Mouse (Mus musculus) midbrain, embryonic 16.5 days (tissue): ENCODE data around the gene Nbea. TPM values are rescaled to one million over a fixed set of nuclear protein-coding genes. Genes with fewer than 3 reads are reported as not detected.

Experiments
- ATAC-seq: fragments of 200-750 bp; cut with Nextera tagmentation; 2 replicates; pipeline ENCODE4 v1.8.0; 2017; ENCODE audit warnings: moderate TSS enrichment
- H3K27ac ChIP-seq: fragments of 300-500 bp; sonication (generic); 2 replicates; pipeline ENCODE4 v1.5.1; 2014; ENCODE audit warnings: mild to moderate bottlenecking, low read length, mixed read lengths
- H3K27me3 ChIP-seq: fragments of 300-500 bp; sonication (generic); 2 replicates; pipeline ENCODE4 v1.6.1; 2014; ENCODE audit warnings: low read depth, low read length, mixed read lengths; ENCODE audit not compliant: control insufficient read depth, insufficient read depth
- H3K36me3 ChIP-seq: fragments of 300-500 bp; sonication (generic); 2 replicates; pipeline ENCODE4 v1.6.1; 2014; ENCODE audit warnings: mild to moderate bottlenecking, low read length, moderate library complexity, mixed read lengths; ENCODE audit not compliant: control insufficient read depth, insufficient read depth
- H3K4me1 ChIP-seq: fragments of 300-500 bp; sonication (generic); 2 replicates; pipeline ENCODE4 v1.6.1; 2014; ENCODE audit warnings: mild to moderate bottlenecking, low read length, mixed read lengths; ENCODE audit not compliant: control insufficient read depth, insufficient read depth
- H3K4me2 ChIP-seq: fragments of 300-500 bp; sonication (generic); 2 replicates; pipeline ENCODE4 v1.6.1; 2014; ENCODE audit warnings: mild to moderate bottlenecking, low read length, mixed read lengths
- H3K4me3 ChIP-seq: fragments of 300-500 bp; sonication (generic); 2 replicates; pipeline ENCODE4 v1.5.1; 2014; ENCODE audit warnings: low read depth, mild to moderate bottlenecking, low read length, moderate library complexity, mixed read lengths
- H3K9ac ChIP-seq: fragments of 300-500 bp; sonication (generic); 2 replicates; pipeline ENCODE4 v1.6.1; 2014; ENCODE audit warnings: low read depth, low read length, mixed read lengths
- H3K9me3 ChIP-seq: fragments of 300-500 bp; sonication (generic); replicated peaks from 2 replicates; pipeline ENCODE4 v1.6.1; 2014; ENCODE audit warnings: mild to moderate bottlenecking, low read length, mixed read lengths; ENCODE audit not compliant: control insufficient read depth, poor library complexity, severe bottlenecking
- WGBS: fragments of 180-500 bp; shearing (Covaris S2); extraction: QIAGEN DNeasy Blood & Tissue Kit; methylation state at CpG from one replicate; pipeline ENCODE4 v1.1.7; 2014; 5-methylcytosine and 5-hydroxymethylcytosine counted together
- polyA plus RNA-seq: library from polyadenylated mRNA; unstranded; fragments of >200 nt; fragmentation: Nextera tagmentation; extraction: Ambion mirVana; gene quantifications from 2 replicates; pipeline ENCODE4 v1.2.1, GENCODE M21; 2015

Gene Nbea
- polyA plus RNA-seq, 1 experiment from 2014 or later, result 60.2 TPM

DNA sequence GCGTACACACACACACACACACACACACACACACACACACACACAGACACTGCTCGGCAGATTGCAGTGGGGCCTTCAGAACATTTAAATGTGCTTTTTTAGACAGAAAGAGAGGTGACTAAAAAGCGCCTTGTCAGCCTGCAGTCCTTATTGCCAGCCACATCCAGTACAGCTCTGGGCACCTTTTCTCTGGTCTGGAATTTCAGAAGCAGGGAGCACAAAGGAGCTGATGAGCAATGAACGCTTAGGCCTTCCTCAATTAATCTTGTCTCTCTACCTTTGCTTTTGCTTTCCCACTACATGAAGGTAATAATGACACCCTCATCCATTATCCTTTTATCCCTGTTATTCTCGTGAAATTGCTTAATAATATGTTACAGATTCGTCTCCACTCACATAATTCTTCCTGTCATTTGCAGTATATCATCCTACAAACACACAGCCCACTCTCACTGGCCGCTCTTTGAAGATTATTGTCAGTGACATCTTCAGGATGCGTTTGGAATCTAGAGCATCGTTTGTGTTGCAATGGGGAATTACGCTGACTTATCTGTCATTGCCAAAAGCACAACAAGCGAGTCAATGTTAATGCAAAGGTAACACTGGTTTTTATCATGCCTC lies 432.9 kb downstream of the Nbea start:
- Histone ChIP-seq H3K9ac (peak overlapping the region; percentile 0; the same call in 1 of the 2 replicates), H3K9me3 (no peaks in the 10 kb centered on the region), H3K4me2 (no peak overlapping the region), H3K4me3 (no peak overlapping the region), H3K36me3 (no peaks in the 10 kb centered on the region), H3K4me1 (peaks cover 29% of the 10 kb centered on the region), H3K27me3 (no peaks in the 10 kb centered on the region), H3K27ac (peak overlapping the region; percentile 50)
- ATAC-seq, result peak; percentile 54
- 35% methylated on average over 11 of the region's 11 CpGs for WGBS

DNA sequence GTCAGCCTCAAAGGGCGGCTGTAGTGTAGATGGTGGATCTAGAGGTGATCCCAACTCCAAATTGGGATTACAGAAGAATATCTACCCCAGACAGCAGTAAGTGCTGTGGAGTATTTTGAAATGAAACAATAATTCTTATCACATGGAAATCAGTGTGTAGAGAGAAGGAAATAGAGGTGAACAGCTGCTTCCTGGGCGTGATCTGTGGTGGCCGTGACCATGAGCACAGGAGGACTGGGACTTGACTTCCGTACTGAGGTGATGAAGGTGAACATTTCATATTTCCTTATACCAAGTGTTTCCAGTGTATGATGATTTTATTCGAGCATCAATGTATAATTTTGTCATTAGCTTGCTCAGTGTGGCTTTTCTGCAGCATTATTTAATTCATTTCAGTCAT lies 439.6 kb downstream of the Nbea start:
- H3K36me3 ChIP-seq, result no peaks in the 10 kb centered on the region
- no peak overlapping the region for H3K9ac ChIP-seq
- H3K27ac ChIP-seq, result peak overlapping the region; percentile 90
- no peaks in the 10 kb centered on the region for H3K9me3 ChIP-seq
- H3K27me3 ChIP-seq, result no peaks in the 10 kb centered on the region
- no peak overlapping the region for H3K4me3 ChIP-seq
- WGBS, result 82% methylated on average over 5 of the region's 5 CpGs
- H3K4me2 ChIP-seq, result no peak overlapping the region
- no peak for ATAC-seq
- H3K4me1 ChIP-seq, result peaks cover 31% of the 10 kb centered on the region

DNA sequence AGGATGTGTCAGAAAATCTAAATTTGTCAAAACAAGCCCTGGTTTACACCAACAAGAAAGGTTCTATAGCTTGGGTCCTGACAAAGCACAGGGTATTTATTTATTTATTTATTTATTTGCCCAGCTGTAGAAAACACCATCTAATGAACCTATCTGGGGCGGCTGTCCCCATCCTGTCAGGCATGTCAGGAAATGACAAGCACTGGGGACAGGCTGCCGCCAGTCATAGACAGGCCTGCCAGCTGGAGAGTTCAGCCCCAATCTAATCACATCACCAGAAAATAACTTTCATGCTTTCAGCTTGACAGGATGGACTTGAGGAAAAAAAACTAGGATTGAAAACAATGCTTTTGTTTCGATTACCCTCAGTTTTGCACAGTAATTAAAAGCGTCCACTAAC lies 440.8 kb downstream of the Nbea start:
- H3K27ac ChIP-seq, result peak overlapping the region; percentile 90
- H3K27me3 ChIP-seq, result no peaks in the 10 kb centered on the region
- H3K4me3 ChIP-seq, result no peak overlapping the region
- no peaks in the 10 kb centered on the region; the same call in 1 of the 2 replicates for H3K36me3 ChIP-seq
- H3K9ac ChIP-seq, result no peak overlapping the region
- H3K9me3 ChIP-seq, result no peaks in the 10 kb centered on the region
- ATAC-seq, result peak; percentile 43
- H3K4me2 ChIP-seq, result no peak overlapping the region
- peaks cover 31% of the 10 kb centered on the region for H3K4me1 ChIP-seq
- 43% methylated on average over 4 of the region's 4 CpGs for WGBS

DNA sequence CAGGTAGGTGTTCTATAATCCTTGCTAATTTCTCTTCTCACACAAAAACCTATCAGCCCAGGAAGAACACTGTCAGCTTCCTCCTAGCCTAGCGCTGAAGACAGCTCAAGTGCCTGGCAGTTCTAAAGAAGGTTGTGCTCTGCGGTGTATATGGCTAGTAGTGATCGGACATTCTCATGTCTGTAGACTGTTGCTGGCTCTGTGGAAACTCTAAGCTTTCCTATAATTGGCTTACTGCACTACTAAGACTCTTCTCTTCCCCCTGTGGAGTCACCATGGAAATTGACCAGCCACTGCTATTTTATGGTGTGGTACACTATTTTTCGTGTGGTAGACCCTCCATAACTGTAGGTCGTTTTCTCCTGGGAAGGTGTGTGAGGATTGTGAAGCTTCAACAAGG lies 441.3 kb downstream of the Nbea start:
- Histone ChIP-seq H3K4me3 (no peak overlapping the region), H3K27ac (peak overlapping the region; percentile 90), H3K27me3 (no peaks in the 10 kb centered on the region), H3K4me2 (peak overlapping the region; percentile 1; the same call in 1 of the 2 replicates), H3K36me3 (no peaks in the 10 kb centered on the region; the same call in 1 of the 2 replicates), H3K9ac (no peak overlapping the region), H3K9me3 (no peaks in the 10 kb centered on the region), H3K4me1 (peaks cover 31% of the 10 kb centered on the region)
- ATAC-seq, result peak; percentile 60
- WGBS, result 46% methylated on average over 5 of the region's 5 CpGs

DNA sequence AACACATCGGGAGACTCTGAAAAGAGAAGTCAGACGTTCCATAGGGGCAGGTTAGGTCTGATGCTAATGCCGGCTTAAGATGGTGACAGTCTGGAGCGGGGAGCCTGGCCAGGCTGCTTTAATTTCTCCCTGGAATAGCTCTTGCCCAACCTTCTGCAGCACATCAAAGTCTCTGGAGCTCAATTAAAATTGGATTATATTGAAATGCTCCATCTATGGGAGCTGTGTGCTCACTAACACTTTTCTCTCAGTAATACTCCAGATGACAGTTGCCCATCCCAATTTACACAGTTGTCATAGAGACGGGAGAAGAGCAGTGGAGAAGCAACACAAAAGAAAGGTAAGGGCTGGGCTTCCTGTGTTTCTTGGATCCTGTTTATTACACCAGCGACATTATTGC lies 442.1 kb downstream of the Nbea start:
- ATAC-seq, result peak; percentile 88
- Histone ChIP-seq H3K9ac (peak overlapping the region; percentile 48; the same call in 1 of the 2 replicates), H3K4me1 (peaks cover 31% of the 10 kb centered on the region), H3K36me3 (no peaks in the 10 kb centered on the region; the same call in 1 of the 2 replicates), H3K9me3 (no peaks in the 10 kb centered on the region), H3K27ac (peak overlapping the region; percentile 90), H3K4me3 (no peak overlapping the region), H3K27me3 (no peaks in the 10 kb centered on the region), H3K4me2 (peak overlapping the region; percentile 39)
- 17% methylated on average over 6 of the region's 6 CpGs for WGBS

DNA sequence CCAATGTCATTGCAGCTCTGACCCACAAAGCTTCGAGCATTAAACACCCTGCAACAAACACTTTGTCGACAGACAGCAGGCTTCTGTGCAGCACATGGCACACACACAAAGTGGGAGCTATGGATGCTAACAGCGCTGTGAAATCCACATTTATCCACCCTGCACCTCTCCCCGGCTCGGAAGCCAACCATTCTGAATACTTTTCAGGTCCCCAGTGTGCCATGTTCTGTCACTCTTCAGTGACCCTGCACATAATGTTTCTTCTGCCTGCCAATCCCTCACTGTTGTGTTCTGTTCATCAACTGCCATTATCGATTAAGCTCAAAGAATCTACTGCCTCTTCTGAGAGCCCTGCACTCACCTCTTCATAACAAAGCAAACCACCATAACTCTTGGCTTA lies 449.8 kb downstream of the Nbea start:
- no peak for ATAC-seq
- H3K9me3 ChIP-seq, result no peaks in the 10 kb centered on the region
- 36% methylated on average over 6 of the region's 6 CpGs for WGBS

DNA sequence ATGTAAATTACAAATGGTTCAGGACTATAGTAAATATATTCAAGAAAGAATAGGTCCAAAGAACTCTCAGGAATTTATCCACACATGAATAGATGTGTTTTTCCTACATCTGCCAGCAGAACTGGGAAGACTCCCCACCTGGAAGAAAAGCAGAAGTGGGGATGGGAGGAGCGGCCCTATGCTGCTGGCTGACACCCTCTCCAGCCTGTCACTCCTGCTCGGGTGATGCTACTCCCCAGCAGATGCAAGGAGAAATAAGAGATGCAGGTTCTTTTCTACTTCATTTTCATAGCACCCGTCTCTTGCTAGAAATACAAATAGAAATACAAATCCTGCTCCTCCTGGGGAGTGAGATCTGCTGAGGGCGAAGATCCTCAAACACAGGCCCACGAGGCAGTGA lies 453.0 kb downstream of the Nbea start:
- H3K27me3 ChIP-seq, result no peaks in the 10 kb centered on the region
- H3K9me3 ChIP-seq, result no peaks in the 10 kb centered on the region
- H3K27ac ChIP-seq, result peak overlapping the region; percentile 68
- H3K9ac ChIP-seq, result 0 out of 2 replicates have a peak overlapping the region, but pooled peaks have one; percentile 38
- no peak overlapping the region for H3K4me2 ChIP-seq
- H3K4me3 ChIP-seq, result no peak overlapping the region
- ATAC-seq, result peak; percentile 73
- WGBS, result 41% methylated on average over 5 of the region's 5 CpGs
- peaks cover 6% of the 10 kb centered on the region; the same call in 1 of the 2 replicates for H3K4me1 ChIP-seq
- H3K36me3 ChIP-seq, result no peaks in the 10 kb centered on the region

More for the DNA sequence above, 449.8 kb downstream of the Nbea start:
- Histone ChIP-seq H3K4me1 (peaks cover 6% of the 10 kb centered on the region; the same call in 1 of the 2 replicates), H3K4me3 (no peak overlapping the region), H3K4me2 (no peak overlapping the region), H3K9ac (no peak overlapping the region), H3K27me3 (no peaks in the 10 kb centered on the region), H3K27ac (peak overlapping the region; percentile 29), H3K36me3 (no peaks in the 10 kb centered on the region; the same call in 1 of the 2 replicates)

DNA sequence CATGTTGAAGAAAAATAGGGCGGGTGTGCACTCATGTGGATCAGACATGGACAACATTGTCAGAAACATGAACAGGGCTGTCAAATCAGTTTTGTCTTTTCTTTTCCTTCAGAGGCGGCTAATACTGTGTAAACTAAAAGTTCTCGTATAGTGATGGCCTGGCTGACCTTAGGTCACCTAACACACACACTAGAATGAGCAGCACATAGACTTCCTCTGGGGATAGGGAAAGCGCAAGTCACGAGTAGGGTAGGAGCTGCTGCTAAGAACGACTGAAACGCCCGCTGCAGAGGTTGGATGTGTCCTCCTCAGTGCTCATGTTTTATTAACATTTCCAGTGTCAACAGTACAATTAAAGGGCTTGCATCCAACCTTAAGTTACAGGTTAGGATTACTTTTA lies 453.4 kb downstream of the Nbea start:
- peak; percentile 57; the same call in 1 of the 2 replicates for ATAC-seq
- no peak overlapping the region for H3K27ac ChIP-seq
- H3K4me1 ChIP-seq, result peaks cover 6% of the 10 kb centered on the region; the same call in 1 of the 2 replicates
- no peaks in the 10 kb centered on the region for H3K27me3 ChIP-seq
- no peak overlapping the region for H3K9ac ChIP-seq
- no peak overlapping the region for H3K4me2 ChIP-seq
- H3K4me3 ChIP-seq, result no peak overlapping the region
- H3K9me3 ChIP-seq, result no peaks in the 10 kb centered on the region
- H3K36me3 ChIP-seq, result no peaks in the 10 kb centered on the region
- 46% methylated on average over 8 of the region's 8 CpGs for WGBS

DNA sequence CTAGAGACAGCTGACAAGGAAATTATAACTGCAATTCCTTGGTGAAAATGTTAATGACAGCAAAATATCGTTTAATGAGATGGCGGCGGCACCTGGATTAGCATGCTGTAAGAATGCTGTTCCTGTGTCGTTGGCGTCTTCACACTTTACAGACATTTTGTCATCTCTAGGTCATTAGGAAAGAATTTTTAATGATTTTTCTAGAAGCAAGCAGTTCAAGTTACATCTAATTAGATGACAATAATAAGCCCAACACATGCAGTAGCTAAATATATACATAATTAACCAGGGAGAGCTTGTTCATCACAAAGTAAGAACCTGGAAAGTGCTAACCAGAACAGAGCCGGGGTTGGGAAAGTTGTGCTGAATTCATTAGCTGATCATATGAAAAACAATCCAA lies 469.2 kb downstream of the Nbea start:
- 69% methylated on average over 6 of the region's 6 CpGs for WGBS
- Histone ChIP-seq H3K27me3 (no peaks in the 10 kb centered on the region), H3K4me2 (no peak overlapping the region), H3K36me3 (peaks cover 9% of the 10 kb centered on the region), H3K9me3 (no peaks in the 10 kb centered on the region), H3K4me1 (peaks cover 4% of the 10 kb centered on the region), H3K27ac (no peak overlapping the region; the same call in 1 of the 2 replicates), H3K4me3 (no peak overlapping the region), H3K9ac (no peak overlapping the region)
- ATAC-seq, result no peak
